Mouse (Mus musculus): ENCODE data around the gene Gse1.

GRCm38 (mm10) chr8:120393085-120393484, 164.8 kb downstream of the Gse1 start:
- TF ChIP-seq CTCF (conservative IDR thresholded peaks at IDR 0.05; ENCODE audit: low read length): no peak
- TF ChIP-seq POU5F1 (IDR thresholded peaks at IDR 0.05; ENCODE audit: borderline replicate concordance, low read length): no peak

All from E14TG2a.4 (cell line).